Mouse (Mus musculus) large intestine, adult 2 months (tissue): Measurements from ENCODE around the gene Mrgbp. TPM values are rescaled to one million over a fixed set of nuclear protein-coding genes. Genes with fewer than 3 reads are reported as not detected.

Source experiments
- DNase-seq: peaks from one replicate; pipeline ENCODE4 v3.0.0-alpha.2; 2012; ENCODE audit warnings: low read depth, low spot score
- WGBS: fragments of 180-500 bp; shearing (Covaris S2); methylation state at CpG from one replicate; pipeline ENCODE4 v1.1.7; 2018; 5-methylcytosine and 5-hydroxymethylcytosine counted together
- polyA plus RNA-seq: library from polyadenylated mRNA; depleted of rRNA; stranded (reverse); fragments of >200 nt; gene quantifications from 2 replicates; pipeline ENCODE4 v1.2.3, GENCODE M21; 2012; rRNA removed

Mrgbp gene
- polyA plus RNA-seq, 1 experiment = 17.7 TPM

DNA sequence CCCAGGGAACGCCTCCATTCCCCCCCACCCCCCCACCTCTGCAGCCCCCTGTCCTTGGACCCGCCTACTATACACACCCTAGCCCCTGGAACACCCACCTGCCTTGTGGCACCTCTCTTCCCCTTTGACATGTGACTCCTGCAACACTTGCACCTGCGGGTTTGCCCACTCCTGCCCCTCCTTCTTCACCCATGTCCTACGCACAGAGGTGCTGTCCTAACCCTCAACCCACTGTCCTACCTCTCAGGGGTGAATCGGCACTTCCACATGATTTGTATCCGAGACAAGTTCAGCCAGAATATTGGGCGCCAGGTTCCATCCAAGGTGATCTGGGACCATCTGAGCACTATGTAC is 2.0 kb downstream of the Mrgbp start:
- 9% methylated on average over 7 of the region's 7 CpGs for WGBS
- DNase-seq = no peak

DNA sequence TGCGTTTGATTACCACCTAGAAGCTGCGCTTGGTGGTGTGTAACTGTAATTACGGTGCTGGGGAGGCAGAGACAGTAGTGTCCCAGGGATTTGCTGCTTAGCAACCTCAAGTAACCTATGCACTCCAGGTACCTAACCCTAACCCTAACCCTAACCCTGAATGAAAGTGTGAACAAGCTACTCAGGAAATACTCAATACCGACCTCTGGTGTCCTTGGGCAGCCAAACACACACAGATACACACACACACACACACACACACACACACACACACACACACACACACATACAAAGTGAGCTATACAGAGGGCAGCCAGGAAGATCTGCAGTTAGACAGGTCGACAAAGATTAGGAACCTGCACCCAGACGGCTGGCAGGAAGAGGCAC is 7.6 kb downstream of the Mrgbp start:
- no peak for DNase-seq
- WGBS = 45% methylated on average over 6 of the region's 6 CpGs

DNA sequence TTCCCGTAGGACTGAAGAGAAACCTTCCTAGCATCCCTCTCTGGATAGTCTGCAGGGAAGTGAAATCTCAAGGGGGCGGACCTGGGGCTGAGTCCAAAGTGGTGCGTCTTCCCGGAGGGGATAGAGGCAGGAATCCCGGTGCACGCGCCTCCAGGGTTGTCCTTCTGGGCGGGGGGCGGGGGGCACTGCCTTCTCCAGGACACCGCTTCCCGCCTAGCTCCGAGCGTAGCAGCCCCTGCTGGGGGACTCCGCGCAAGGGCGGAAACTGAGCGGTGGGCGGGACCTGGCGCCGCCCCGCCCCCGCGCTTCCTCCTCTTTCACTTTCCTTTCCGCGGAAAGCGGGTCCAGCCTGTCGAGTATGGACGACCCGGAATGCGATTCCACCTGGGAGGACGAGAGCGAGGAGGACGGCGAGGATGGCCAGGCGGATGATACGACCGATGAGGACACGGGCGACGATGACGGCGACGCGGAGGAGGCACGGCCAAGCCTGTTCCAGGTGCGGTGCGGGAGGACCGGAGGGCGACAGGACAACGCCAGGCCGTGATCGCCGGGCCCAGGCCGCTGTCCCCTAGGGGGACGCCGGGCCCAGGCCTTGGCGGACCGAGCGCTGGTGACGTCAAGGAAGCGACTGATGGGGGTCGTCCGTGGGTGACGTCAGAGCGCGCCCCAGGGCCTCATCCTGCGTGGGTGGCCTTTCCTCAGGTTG is 8.2 kb downstream of the Mrgbp start, which contains the start of gene Ogfr:
Ogfr (plus strand) TSS at position 123 of the 709 bp plus-strand sequence.
- DNase-seq = peak; percentile 37
- WGBS = under 1% methylated on average over 67 of the region's 67 CpGs

DNA sequence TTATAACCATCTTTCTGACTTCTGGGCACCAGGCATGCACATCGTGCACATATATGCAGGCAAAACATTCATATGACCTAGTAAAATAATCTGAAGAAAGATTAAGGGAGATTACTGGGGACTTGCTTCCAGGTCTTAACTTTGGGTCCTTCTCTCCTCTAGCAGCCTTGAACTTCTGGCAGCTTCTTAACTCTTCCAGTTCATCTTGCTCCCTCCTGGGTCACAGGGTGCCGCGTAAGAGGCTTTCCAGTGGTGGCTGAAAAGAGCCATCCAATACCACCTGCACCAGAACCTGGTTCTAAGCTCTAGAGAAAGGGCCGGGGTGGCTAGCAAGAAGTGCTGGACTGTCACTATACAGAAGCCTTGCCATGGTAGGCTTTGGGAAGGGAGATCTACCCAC is 16.4 kb downstream of the Mrgbp start, which contains the start of gene Col9a3:
Col9a3 (plus strand) TSS at position 301 of the 400 bp plus-strand sequence.
- 66% methylated on average over 4 of the region's 4 CpGs for WGBS
- no peak for DNase-seq

DNA sequence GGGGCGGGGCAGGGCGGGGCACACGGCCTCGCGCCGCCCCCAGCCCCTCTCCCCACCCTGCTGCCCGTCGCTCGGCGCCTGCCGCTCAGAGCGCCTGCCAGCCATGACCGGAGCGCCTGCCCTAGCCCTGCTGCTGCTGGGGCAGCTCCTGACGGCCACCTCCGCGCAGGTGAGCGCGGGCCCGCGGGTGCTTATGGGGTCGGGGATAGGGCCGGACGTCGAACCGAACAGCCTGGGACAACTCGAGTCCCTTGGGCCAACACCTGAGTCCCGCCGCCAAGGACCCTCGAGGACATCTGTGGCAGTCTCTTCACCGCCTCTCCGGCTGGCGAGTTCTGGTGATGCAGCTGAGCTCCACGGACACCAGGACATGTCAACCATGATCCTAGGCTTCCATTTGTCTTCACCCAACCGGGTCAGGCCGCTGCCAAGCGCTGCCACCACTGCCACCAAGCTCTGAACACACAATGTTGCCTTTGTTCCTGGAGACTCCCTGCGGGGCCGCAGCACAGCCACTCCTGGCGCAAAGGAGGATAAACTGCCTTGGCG is 17.1 kb downstream of the Mrgbp start:
- 10% methylated on average over 41 of the region's 41 CpGs for WGBS
- DNase-seq = no peak

DNA sequence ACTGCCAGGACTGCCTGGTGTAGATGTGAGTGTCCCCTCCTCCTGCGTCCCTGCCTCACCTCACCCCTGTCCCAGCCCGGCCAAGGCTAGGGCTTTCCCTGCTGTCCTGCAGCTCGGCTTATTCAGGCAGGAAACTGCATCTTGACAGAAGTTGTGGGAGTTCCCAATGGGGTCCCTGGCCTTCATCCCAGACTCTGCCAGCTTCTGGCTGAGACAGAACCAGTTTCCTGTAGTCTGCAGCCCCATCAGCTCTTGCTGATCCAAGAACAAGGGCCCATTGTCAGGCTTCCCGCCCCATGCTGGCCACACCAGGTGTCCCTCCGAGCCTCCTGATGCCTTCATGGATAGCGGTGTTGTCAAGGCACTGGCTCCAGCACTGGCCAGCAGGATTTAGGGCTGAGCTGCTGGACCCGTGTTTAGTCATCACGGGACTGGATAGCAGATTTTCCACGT is 19.5 kb downstream of the Mrgbp start:
- no peak for DNase-seq
- WGBS = 19% methylated on average over 9 of the region's 9 CpGs

DNA sequence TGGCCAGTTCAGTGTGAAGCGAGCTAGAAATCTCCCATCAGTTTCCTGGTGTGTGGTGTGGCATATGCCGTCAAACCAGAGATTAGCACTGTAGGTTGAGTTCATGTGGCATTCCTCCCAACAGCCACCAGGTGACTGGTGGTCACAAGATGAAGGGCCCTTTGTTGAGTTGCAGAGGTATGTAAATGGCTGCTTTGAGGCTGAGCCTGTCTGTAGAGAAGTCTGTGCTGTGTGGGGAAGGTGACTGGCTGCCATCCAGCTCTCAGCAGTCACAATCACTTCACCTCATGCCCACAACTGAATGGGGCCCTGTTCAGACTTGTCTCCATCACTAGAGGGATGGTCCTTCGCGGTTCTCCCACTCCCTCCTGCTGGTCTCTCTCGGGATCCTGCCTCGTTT is 23.7 kb downstream of the Mrgbp start:
- WGBS = 73% methylated on average over 6 of the region's 6 CpGs
- DNase-seq = no peak

DNA sequence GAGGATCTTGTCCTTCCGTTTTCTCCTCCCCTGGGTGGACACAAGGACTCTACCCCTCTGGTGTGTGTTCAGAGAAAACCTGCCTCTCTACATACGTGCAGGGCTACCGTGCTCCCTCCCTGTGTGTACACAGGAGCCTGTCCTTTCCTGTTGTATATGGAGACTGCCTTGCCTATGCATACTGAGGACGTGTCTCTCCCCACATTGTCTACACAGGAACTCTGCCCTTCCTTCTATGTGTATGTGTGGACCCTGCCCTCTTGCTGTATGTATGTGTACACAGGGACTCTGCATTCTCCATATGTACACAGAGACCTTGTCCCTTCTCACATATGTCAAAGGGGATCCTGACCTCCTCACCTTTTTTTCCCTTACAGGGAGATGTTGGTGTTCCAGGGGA is 29.2 kb downstream of the Mrgbp start:
- DNase-seq = no peak
- 29% methylated on average over 4 of the region's 4 CpGs for WGBS

DNA sequence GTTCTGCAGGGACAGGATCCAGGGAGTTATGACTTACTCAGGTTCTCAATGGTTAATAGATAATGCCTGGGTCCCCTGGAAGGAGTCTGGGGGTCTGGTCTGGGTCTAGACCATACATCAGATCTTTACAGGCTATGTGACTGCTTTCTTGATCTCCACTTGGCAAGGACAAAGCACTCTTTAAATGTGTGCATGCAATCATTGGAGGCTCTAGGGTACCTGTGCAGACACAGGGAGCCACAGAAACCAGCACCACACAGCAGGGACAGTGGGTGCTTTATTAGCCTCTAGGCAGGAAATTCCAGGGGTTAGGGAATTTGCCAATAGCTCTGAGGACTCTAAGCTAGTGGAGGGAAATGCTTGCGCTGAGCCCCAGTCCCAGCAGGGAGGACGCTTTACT is 30.8 kb downstream of the Mrgbp start:
- 61% methylated on average over 2 of the region's 2 CpGs for WGBS
- no peak for DNase-seq

Other genes starting within 250 kb of the Mrgbp start
- gene Gata5, start 246.6 kb upstream of the Mrgbp start, polyA plus RNA-seq = 47.8 and 62.6 TPM in 2 replicates
- 12.0 and 17.8 TPM in 2 replicates for gene Slco4a1, start 125.1 kb upstream of the Mrgbp start, polyA plus RNA-seq
- gene Ntsr1, start 81.3 kb upstream of the Mrgbp start, polyA plus RNA-seq = 0.72 and 0.92 TPM in 2 replicates
- gene Ogfr, start 7.9 kb downstream of the Mrgbp start, polyA plus RNA-seq = 35.6 and 44.3 TPM in 2 replicates
- 0.33 and 1.3 TPM in 2 replicates for gene Col9a3, start 16.5 kb downstream of the Mrgbp start, polyA plus RNA-seq
- gene Tcfl5, start 61.4 kb downstream of the Mrgbp start, polyA plus RNA-seq = not detected in 2 replicates
- 8.3 and 14.7 TPM in 2 replicates for gene Dido1, start 128.7 kb downstream of the Mrgbp start, polyA plus RNA-seq
- gene Gid8, start 128.8 kb downstream of the Mrgbp start, polyA plus RNA-seq = 35.7 and 35.8 TPM in 2 replicates
- 19.1 and 19.9 TPM in 2 replicates for gene Slc17a9, start 144.0 kb downstream of the Mrgbp start, polyA plus RNA-seq
- gene Bhlhe23, start 195.6 kb downstream of the Mrgbp start, polyA plus RNA-seq = not detected in 2 replicates